Mouse (Mus musculus) C2C12 (cell line): ENCODE measurements at regions not wholly inside any gene's neighbourhood (a gene's known extent, or its start where the extent isn't known, plus 50 kb on each side); places are given as distances from the start of the nearest gene placed in this dataset.

Experiments
- H3K27me3 ChIP-seq: one replicate; pipeline ENCODE4 v1.6.1; 2011; ENCODE audit not compliant: control insufficient read depth, insufficient read depth, insufficient read length
- H3K36me3 ChIP-seq: one replicate; pipeline ENCODE4 v1.6.1; 2011; ENCODE audit not compliant: control insufficient read depth, insufficient read depth
- H3K4me3 ChIP-seq: one replicate; pipeline ENCODE4 v1.5.1; 2011; ENCODE audit warnings: mild to moderate bottlenecking, control low read depth; ENCODE audit not compliant: poor library complexity, insufficient read depth, severe bottlenecking
- H3K79me2 ChIP-seq: one replicate; pipeline ENCODE4 v1.6.1; 2011; ENCODE audit not compliant: control insufficient read depth, insufficient read depth
- H3K79me3 ChIP-seq: one replicate; pipeline ENCODE4 v1.6.1; 2011; ENCODE audit warnings: low read depth, control low read depth
- H3ac ChIP-seq: one replicate; pipeline ENCODE3; 2011; ENCODE audit warnings: low read depth; ENCODE audit not compliant: control insufficient read depth, insufficient read length
- CEBPB ChIP-seq: IDR thresholded peaks from one replicate; pipeline ENCODE4 v1.6.1; 2011; ENCODE audit warnings: low read depth, mild to moderate bottlenecking, control low read depth, moderate library complexity
- CTCF ChIP-seq: IDR thresholded peaks from one replicate; pipeline ENCODE4 v1.5.1; 2011; ENCODE audit not compliant: control insufficient read depth, insufficient read depth, insufficient read length
- FOSL1 ChIP-seq: IDR thresholded peaks from one replicate; pipeline ENCODE4 v1.8.0; 2011; ENCODE audit warnings: mild to moderate bottlenecking, low read length; ENCODE audit not compliant: poor library complexity, insufficient read depth, severe bottlenecking
- MAX ChIP-seq: IDR thresholded peaks from one replicate; pipeline ENCODE4 v1.6.1; 2011; ENCODE audit warnings: mild to moderate bottlenecking, control low read depth
- MYOD1 ChIP-seq: IDR thresholded peaks from one replicate; pipeline ENCODE4 v1.6.1; 2011; ENCODE audit warnings: low read depth; ENCODE audit not compliant: control insufficient read depth, insufficient read length
- MYOG ChIP-seq: IDR thresholded peaks from one replicate; pipeline ENCODE4 v1.6.1; 2011; ENCODE audit not compliant: control insufficient read depth, insufficient read length; ENCODE audit errors: extremely low read depth
- USF1 ChIP-seq: IDR thresholded peaks from one replicate; pipeline ENCODE4 v1.6.1; 2011; ENCODE audit warnings: low read depth, mild to moderate bottlenecking, control low read depth, moderate library complexity

DNA sequence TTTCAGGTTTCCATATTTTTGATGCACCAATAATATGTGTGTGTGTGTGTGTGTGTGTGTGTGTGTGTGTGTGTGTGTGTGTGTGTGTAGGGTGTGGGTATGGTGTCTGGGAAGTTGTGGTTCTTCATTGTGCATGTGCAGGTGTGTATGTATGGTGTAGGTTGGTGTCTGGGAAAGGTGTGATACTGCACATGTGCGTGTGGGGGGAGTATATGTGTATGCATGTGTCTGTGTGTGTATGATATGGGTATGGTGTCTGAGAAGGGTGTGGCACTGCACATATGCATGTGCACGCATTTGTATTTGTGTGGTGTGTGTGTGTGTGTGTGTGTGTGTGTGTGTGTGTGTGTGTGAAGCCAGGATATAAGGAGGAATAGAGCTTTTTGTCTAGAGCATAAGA lies 99.6 kb downstream of the Arl4a start:
- TF ChIP-seq USF1: no peak
- TF ChIP-seq CEBPB: no peak
- TF ChIP-seq MAX: no peak
- TF ChIP-seq CTCF: no peak
- TF ChIP-seq FOSL1: no peak
- TF ChIP-seq MYOG: no peak
- no peak for TF ChIP-seq MYOD1
- Histone ChIP-seq H3K4me3 (no peak overlapping the region), H3K36me3 (no peaks in the 10 kb centered on the region), H3K79me2 (no peaks in the 10 kb centered on the region), H3K79me3 (no peaks in the 10 kb centered on the region), H3K27me3 (no peaks in the 10 kb centered on the region), H3ac (no peak overlapping the region)

DNA sequence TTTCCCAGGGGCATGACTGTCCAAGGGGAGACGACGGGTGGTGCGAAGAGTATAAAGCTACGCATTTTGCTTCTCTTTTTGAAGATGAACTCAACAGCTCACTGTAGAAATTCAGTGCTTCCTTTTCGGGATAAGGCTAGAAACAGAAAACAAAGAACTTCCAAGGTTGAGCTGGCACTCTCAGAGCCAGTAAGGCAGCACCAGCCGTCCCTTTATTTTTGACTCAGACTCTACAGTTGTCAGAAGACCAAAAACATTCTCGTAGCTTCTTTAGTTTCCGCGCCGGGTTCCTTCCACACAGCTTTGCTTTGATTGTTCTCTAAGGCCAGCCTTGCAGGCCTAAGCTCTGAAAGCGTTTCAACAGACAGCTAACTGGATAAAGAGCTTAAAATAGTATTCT lies 101.5 kb downstream of the Arl4a start:
- Histone ChIP-seq H3K79me3 (no peaks in the 10 kb centered on the region), H3K36me3 (no peaks in the 10 kb centered on the region), H3K27me3 (no peaks in the 10 kb centered on the region), H3K4me3 (no peak overlapping the region), H3ac (no peak overlapping the region), H3K79me2 (no peaks in the 10 kb centered on the region)
- TF ChIP-seq MYOD1: no peak
- TF ChIP-seq CEBPB: no peak
- TF ChIP-seq FOSL1: no peak
- no peak for TF ChIP-seq MYOG
- TF ChIP-seq USF1: no peak

DNA sequence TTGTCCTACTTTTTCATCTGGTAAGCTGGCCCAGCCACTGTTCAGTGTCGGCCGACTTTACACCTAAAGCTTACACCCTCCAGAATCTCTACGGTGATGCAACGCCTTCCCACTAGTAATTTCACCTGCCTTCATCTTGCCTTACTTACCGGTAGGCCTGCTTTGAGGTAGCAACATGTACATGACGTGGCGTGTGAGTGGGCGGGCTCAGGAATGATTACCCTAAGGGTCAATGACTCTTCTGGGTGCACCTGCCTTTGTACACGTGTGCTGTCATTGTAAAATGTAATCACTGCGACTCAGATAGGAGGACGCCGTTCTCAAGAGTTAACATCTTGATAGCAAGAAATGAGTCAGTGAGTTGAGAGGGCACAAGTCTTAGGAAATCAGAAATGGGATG lies 102.0 kb downstream of the Arl4a start:
- Histone ChIP-seq H3K79me2 (no peaks in the 10 kb centered on the region), H3K27me3 (no peaks in the 10 kb centered on the region), H3K36me3 (no peaks in the 10 kb centered on the region), H3ac (no peak overlapping the region), H3K4me3 (no peak overlapping the region), H3K79me3 (no peaks in the 10 kb centered on the region)
- TF ChIP-seq USF1 (no peak), MYOG (no peak), CEBPB (no peak), MAX (no peak), CTCF (no peak), FOSL1 (no peak), MYOD1 (no peak)

- H3K4me3 ChIP-seq: no peak overlapping the region
- H3K36me3 ChIP-seq: no peaks in the 10 kb centered on the region
- H3K79me2 ChIP-seq: no peaks in the 10 kb centered on the region
- no peaks in the 10 kb centered on the region for H3K79me3 ChIP-seq
- TF ChIP-seq MYOD1 (no peak), CEBPB (no peak), MYOG (no peak)
- no peaks in the 10 kb centered on the region for H3K27me3 ChIP-seq
- no peak overlapping the region for H3ac ChIP-seq
Observed at GRCm38 (mm10) chr12:39934877-39935276, 102.9 kb downstream of the Arl4a start.

- TF ChIP-seq MAX (no peak), FOSL1 (no peak), MYOD1 (no peak), CEBPB (no peak), CTCF (no peak), USF1 (no peak), MYOG (no peak)
- Histone ChIP-seq H3K27me3 (no peaks in the 10 kb centered on the region), H3ac (no peak overlapping the region), H3K36me3 (no peaks in the 10 kb centered on the region), H3K79me3 (no peaks in the 10 kb centered on the region), H3K4me3 (no peak overlapping the region), H3K79me2 (no peaks in the 10 kb centered on the region)
Observed at GRCm38 (mm10) chr12:39931251-39931650, 106.6 kb downstream of the Arl4a start.

GRCm38 (mm10) chr12:39927902-39928301 lies 109.9 kb downstream of the Arl4a start:
- H3ac ChIP-seq: no peak overlapping the region
- H3K4me3 ChIP-seq: no peak overlapping the region
- no peaks in the 10 kb centered on the region for H3K27me3 ChIP-seq
- H3K36me3 ChIP-seq: no peaks in the 10 kb centered on the region
- H3K79me3 ChIP-seq: no peaks in the 10 kb centered on the region
- TF ChIP-seq MAX (no peak), MYOG (no peak), CTCF (no peak), CEBPB (no peak)
- H3K79me2 ChIP-seq: no peaks in the 10 kb centered on the region
